Mouse (Mus musculus) testis, adult 2 months (tissue): ENCODE measurements around the gene Surf6.

Experiments used
- CTCF ChIP-seq: fragments of 200-500 bp; IDR thresholded peaks from 2 replicates; pipeline ENCODE4 v1.5.1; 2012; ENCODE audit warnings: low read depth, mild to moderate bottlenecking, inconsistent platforms, low read length, moderate library complexity; ENCODE audit not compliant: control insufficient read depth, insufficient read depth, insufficient replicate concordance
- POLR2A ChIP-seq: fragments of 200-500 bp; IDR thresholded peaks from 2 replicates; pipeline ENCODE4 v1.6.1; 2012; ENCODE audit warnings: low read depth, mild to moderate bottlenecking, inconsistent platforms, low read length, moderate library complexity; ENCODE audit not compliant: control insufficient read depth

- TF ChIP-seq CTCF, result no peak
- TF ChIP-seq POLR2A, result no peak
These were observed 37.8 kb downstream of the Surf6 start, which contains the start of gene Abo for GRCm38 (mm10) chr2:26864879-26865278.
